Mouse (Mus musculus) kidney, embryonic 16.5 days (tissue): ENCODE data around the gene Mrpl44. TPM values are rescaled to one million over a fixed set of nuclear protein-coding genes. Genes with fewer than 3 reads are reported as not detected.
A peak's percentile ranks its signal among the peaks of the same experiment; 100 is the strongest.

Experiments used
- ATAC-seq: fragments of 200-750 bp; cut with Nextera tagmentation; 2 replicates; pipeline ENCODE4 v1.8.0; 2017; ENCODE audit warnings: moderate TSS enrichment; ENCODE audit not compliant: low FRiP score, low TSS enrichment
- H3K27ac ChIP-seq: fragments of 300-500 bp; sonication (generic); 2 replicates; pipeline ENCODE4 v1.5.1; 2014; ENCODE audit warnings: low read length
- H3K27me3 ChIP-seq: fragments of 300-500 bp; sonication (generic); 2 replicates; pipeline ENCODE4 v1.6.1; 2014; ENCODE audit warnings: low read length, control low read depth, mixed read lengths; ENCODE audit not compliant: insufficient read depth
- H3K36me3 ChIP-seq: fragments of 300-500 bp; sonication (generic); 2 replicates; pipeline ENCODE4 v1.6.1; 2014; ENCODE audit warnings: low read length, control low read depth, mixed read lengths; ENCODE audit not compliant: insufficient read depth
- H3K4me1 ChIP-seq: fragments of 300-500 bp; sonication (generic); 2 replicates; pipeline ENCODE4 v1.6.1; 2014; ENCODE audit warnings: low read length, control low read depth, mixed read lengths; ENCODE audit not compliant: insufficient read depth
- H3K4me2 ChIP-seq: fragments of 300-500 bp; sonication (generic); replicated peaks from 2 replicates; pipeline ENCODE4 v1.6.1; 2014; ENCODE audit warnings: low read depth, low read length
- H3K4me3 ChIP-seq: fragments of 300-500 bp; sonication (generic); 2 replicates; pipeline ENCODE4 v1.5.1; 2014; ENCODE audit warnings: mild to moderate bottlenecking, low read length
- H3K9ac ChIP-seq: fragments of 300-500 bp; sonication (generic); replicated peaks from 2 replicates; pipeline ENCODE4 v1.6.1; 2014; ENCODE audit warnings: low read length
- H3K9me3 ChIP-seq: fragments of 300-500 bp; sonication (generic); 2 replicates; pipeline ENCODE4 v1.6.1; 2016; ENCODE audit warnings: low read length, control low read depth
- WGBS: fragments of 180-500 bp; shearing (Covaris S2); extraction: QIAGEN DNeasy Blood & Tissue Kit; methylation state at CpG from one replicate; pipeline ENCODE4 v1.1.7; 2014; 5-methylcytosine and 5-hydroxymethylcytosine counted together
- polyA plus RNA-seq: library from polyadenylated mRNA; unstranded; fragments of >200 nt; fragmentation: Nextera tagmentation; extraction: Ambion mirVana; gene quantifications from 2 replicates; pipeline ENCODE4 v1.2.1, GENCODE M21; 2015

Mrpl44 gene
- polyA plus RNA-seq, result 63.0 and 66.3 TPM in 2 replicates

DNA sequence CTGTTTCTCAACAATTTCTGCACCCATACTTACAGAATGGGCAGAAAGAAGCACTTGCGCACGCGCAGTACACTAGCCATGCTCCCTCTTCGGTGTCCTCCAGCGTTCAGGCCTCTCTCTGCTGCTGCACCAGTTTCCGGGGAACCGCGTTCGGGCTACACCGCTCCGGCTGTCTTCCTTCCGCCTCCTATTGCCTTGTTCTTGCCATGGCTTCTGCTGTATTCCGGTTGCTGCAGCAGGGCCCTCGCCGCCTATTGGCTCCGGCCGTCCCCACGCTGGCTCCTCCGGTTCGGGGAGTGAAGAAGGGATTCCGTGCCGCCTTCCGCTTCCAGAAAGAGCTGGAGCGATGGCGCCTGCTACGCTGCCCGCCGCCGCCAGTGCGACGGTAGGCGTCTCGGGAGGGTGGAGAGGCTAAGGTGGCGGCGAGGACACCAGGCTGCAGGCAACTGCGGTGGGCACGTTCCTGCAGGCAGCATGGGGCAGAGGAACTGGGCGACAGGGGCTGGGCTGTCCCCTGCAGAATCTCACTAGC, at the start of gene Mrpl44, which contains the start of gene Wdfy1:
TSS of gene Mrpl44 (plus strand) at position 92 of the 532 bp plus-strand sequence.
TSS of gene Wdfy1 (minus strand) at position 217 of the 532 bp plus-strand sequence.
- peak within 1 kb of the TSS; percentile 72 for H3K4me2 ChIP-seq
- ATAC-seq, result peak; percentile 100
- peak within 1 kb of the TSS; percentile 93 for H3K9ac ChIP-seq
- under 1% methylated on average over 38 of the region's 38 CpGs for WGBS
- H3K36me3 ChIP-seq, result peaks cover 24% of the 10 kb centered on the region
- H3K27me3 ChIP-seq, result no peaks in the 10 kb centered on the region
- peak within 1 kb of the TSS; percentile 91 for H3K4me3 ChIP-seq
- H3K4me1 ChIP-seq, result peaks cover 3% of the 10 kb centered on the region; the same call in 1 of the 2 replicates
- H3K27ac ChIP-seq, result peak within 1 kb of the TSS; percentile 85
- no peaks in the 10 kb centered on the region for H3K9me3 ChIP-seq

DNA sequence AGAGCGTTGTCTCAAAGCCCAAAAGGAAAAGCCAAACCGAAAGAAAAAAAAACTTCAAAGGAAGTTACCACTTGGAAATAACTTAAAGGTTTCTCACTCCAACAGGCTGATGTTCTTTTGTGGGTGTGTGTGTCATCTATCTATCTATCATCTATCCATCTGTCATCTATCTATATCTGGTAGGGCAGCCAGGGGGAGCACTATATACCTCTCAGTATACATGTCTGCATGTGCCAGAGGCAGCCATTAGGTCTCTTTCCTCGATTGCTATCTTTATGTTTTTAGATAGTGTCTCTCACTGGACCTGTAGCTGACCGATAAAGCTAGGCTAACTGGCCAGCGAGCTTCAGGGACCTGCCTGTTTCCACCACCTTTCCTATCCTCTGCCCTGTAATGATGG, 41.0 kb upstream of the Mrpl44 start:
- no peak for ATAC-seq
- Histone ChIP-seq H3K27me3 (no peaks in the 10 kb centered on the region), H3K9ac (no peak overlapping the region), H3K9me3 (no peaks in the 10 kb centered on the region), H3K4me3 (no peak overlapping the region), H3K4me1 (no peaks in the 10 kb centered on the region), H3K27ac (no peak overlapping the region), H3K4me2 (no peak overlapping the region), H3K36me3 (peaks cover 3% of the 10 kb centered on the region; the same call in 1 of the 2 replicates)
- 85% methylated on average over 5 of the region's 5 CpGs for WGBS

DNA sequence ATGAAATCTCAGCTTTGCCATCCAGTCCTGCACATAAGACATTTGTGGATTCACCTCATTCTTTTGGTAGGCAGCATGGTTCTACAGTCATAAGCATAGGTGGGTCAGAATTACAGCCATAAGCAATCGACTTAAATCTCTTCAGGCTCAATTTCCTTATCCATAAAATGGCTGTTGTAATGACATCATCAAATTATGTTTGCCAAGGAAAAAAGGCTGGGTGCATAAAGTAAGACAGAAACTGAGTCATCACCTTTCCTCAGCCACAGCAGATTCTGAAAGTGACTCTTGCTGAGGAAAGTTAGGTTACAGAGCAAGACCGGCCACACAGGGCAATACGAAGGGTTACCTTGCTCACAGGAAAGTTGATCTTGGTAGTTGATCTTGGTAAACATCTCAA, 39.4 kb upstream of the Mrpl44 start:
- Histone ChIP-seq H3K9me3 (no peaks in the 10 kb centered on the region), H3K4me3 (no peak overlapping the region), H3K36me3 (peaks cover 3% of the 10 kb centered on the region; the same call in 1 of the 2 replicates), H3K27me3 (no peaks in the 10 kb centered on the region), H3K4me1 (no peaks in the 10 kb centered on the region), H3K9ac (no peak overlapping the region), H3K4me2 (no peak overlapping the region), H3K27ac (no peak overlapping the region)
- no peak for ATAC-seq
- 89% methylated on average over 3 of the region's 3 CpGs for WGBS

GRCm38 (mm10) chr1:79739726-79740125, 36.1 kb upstream of the Mrpl44 start:
- H3K4me3 ChIP-seq, result no peak overlapping the region
- peaks cover 3% of the 10 kb centered on the region; the same call in 1 of the 2 replicates for H3K36me3 ChIP-seq
- H3K4me2 ChIP-seq, result no peak overlapping the region
- ATAC-seq, result no peak
- no peak overlapping the region for H3K9ac ChIP-seq
- 95% methylated on average over 2 of the region's 2 CpGs for WGBS
- no peaks in the 10 kb centered on the region for H3K4me1 ChIP-seq
- H3K27me3 ChIP-seq, result no peaks in the 10 kb centered on the region
- no peaks in the 10 kb centered on the region for H3K9me3 ChIP-seq
- no peak overlapping the region for H3K27ac ChIP-seq

- no peak overlapping the region for H3K27ac ChIP-seq
- no peak overlapping the region for H3K4me3 ChIP-seq
- no peaks in the 10 kb centered on the region for H3K9me3 ChIP-seq
- no peaks in the 10 kb centered on the region for H3K27me3 ChIP-seq
- H3K4me1 ChIP-seq, result no peaks in the 10 kb centered on the region
- no peak overlapping the region for H3K9ac ChIP-seq
- peaks cover 3% of the 10 kb centered on the region; the same call in 1 of the 2 replicates for H3K36me3 ChIP-seq
- 71% methylated on average over 4 of the region's 4 CpGs for whole genome bisulfite sequencing
- ATAC-seq, result no peak; the same call in 1 of the 2 replicates
- H3K4me2 ChIP-seq, result no peak overlapping the region
Measured at GRCm38 (mm10) chr1:79741002-79741401, 34.8 kb upstream of the Mrpl44 start.

DNA sequence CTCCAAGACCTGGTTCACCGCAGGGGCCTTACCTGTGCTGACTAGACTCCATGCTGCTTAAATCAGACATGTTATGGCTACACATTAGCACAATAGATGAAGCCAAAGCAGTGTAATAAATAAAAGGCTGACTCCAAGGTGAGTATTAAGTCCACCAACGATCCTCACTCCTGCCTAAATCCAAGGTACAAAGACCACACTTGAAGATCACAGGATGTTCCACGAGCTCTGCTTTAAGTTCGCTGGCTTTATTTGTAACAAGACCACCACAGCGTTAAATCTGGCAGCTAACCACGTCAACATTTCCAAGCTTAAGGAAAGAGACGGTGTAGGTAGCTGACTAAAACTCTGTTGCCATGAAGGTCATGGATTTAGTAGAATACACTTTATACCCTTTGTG, 32.9 kb upstream of the Mrpl44 start:
- Histone ChIP-seq H3K9ac (no peak overlapping the region), H3K27ac (no peak overlapping the region), H3K9me3 (no peaks in the 10 kb centered on the region), H3K27me3 (no peaks in the 10 kb centered on the region), H3K4me2 (no peak overlapping the region), H3K4me1 (no peaks in the 10 kb centered on the region), H3K4me3 (no peak overlapping the region), H3K36me3 (peaks cover 3% of the 10 kb centered on the region; the same call in 1 of the 2 replicates)
- WGBS, result 84% methylated on average over 7 of the region's 7 CpGs
- 0 out of 2 replicates have a peak, but pooled peaks have one; percentile 27 for ATAC-seq

DNA sequence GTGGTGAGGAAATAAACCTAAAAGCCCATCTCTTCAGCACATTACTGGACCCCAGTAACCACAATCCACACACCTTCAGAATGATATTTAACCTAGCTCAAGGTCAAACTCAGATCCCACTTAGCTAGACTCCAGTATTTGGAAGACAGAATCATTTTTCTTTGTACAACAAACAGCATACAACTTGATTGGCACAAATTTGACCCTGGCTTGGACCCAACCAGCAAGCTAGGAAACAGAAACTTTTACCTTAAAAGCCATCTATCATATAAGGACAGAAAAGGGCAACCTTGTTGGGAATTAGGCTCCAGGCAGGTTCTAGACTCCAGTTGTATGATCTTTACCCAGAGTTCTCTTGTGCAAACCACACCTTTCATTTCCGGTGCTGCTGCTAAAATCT, 32.4 kb upstream of the Mrpl44 start:
- no peaks in the 10 kb centered on the region for H3K9me3 ChIP-seq
- no peaks in the 10 kb centered on the region for H3K36me3 ChIP-seq
- no peak for ATAC-seq
- H3K4me2 ChIP-seq, result no peak overlapping the region
- no peak overlapping the region for H3K27ac ChIP-seq
- H3K4me1 ChIP-seq, result no peaks in the 10 kb centered on the region
- no peak overlapping the region for H3K4me3 ChIP-seq
- 92% methylated on average over 1 of the region's 1 CpGs for WGBS
- no peak overlapping the region for H3K9ac ChIP-seq
- no peaks in the 10 kb centered on the region for H3K27me3 ChIP-seq

DNA sequence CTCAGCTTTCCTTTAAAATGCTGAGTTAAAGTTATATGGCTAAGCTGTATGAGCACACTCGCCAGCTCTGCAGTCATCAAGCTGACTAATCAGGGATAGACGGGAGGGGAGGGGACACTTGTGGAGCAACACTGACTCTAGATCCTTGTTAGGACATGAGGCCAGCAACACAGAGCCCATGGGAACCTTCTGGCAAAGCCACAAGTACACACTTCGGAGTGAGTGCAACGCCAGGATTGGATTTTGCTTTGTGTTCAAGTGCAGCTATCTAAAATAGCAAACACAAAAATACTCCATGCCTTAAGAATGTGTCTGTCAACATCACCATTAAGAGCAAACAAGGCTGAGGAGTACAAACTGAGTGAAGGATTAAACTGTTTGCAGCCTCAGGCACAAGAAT, 29.8 kb upstream of the Mrpl44 start:
- H3K4me3 ChIP-seq, result no peak overlapping the region
- WGBS, result 88% methylated on average over 4 of the region's 4 CpGs
- H3K9me3 ChIP-seq, result 0 out of 2 replicates have a peak, but pooled peaks cover 3% of the 10 kb centered on the region
- H3K4me1 ChIP-seq, result no peaks in the 10 kb centered on the region
- H3K4me2 ChIP-seq, result no peak overlapping the region
- no peaks in the 10 kb centered on the region for H3K27me3 ChIP-seq
- H3K27ac ChIP-seq, result no peak overlapping the region
- no peak for ATAC-seq
- H3K9ac ChIP-seq, result no peak overlapping the region
- 0 out of 2 replicates have a peak, but pooled peaks cover 4% of the 10 kb centered on the region for H3K36me3 ChIP-seq

GRCm38 (mm10) chr1:79751186-79751585, 24.6 kb upstream of the Mrpl44 start:
- Histone ChIP-seq H3K4me3 (no peak overlapping the region), H3K9ac (no peak overlapping the region), H3K27me3 (no peaks in the 10 kb centered on the region), H3K4me1 (0 out of 2 replicates have a peak, but pooled peaks cover 3% of the 10 kb centered on the region), H3K9me3 (0 out of 2 replicates have a peak, but pooled peaks cover 3% of the 10 kb centered on the region), H3K36me3 (0 out of 2 replicates have a peak, but pooled peaks cover 6% of the 10 kb centered on the region), H3K4me2 (no peak overlapping the region), H3K27ac (peak overlapping the region; percentile 50; the same call in 1 of the 2 replicates)
- no peak for ATAC-seq
- 77% methylated on average over 5 of the region's 5 CpGs for WGBS

GRCm38 (mm10) chr1:79752015-79752695, 23.7 kb upstream of the Mrpl44 start:
- WGBS, result 76% methylated on average over 7 of the region's 7 CpGs

More at GRCm38 (mm10) chr1:79752015-79752695, 23.7 kb upstream of the Mrpl44 start:
- Histone ChIP-seq H3K9ac (no peak overlapping the region), H3K27ac (peak overlapping the region; percentile 50; the same call in 1 of the 2 replicates), H3K4me1 (0 out of 2 replicates have a peak, but pooled peaks cover 3% of the 10 kb centered on the region), H3K9me3 (0 out of 2 replicates have a peak, but pooled peaks cover 3% of the 10 kb centered on the region), H3K36me3 (0 out of 2 replicates have a peak, but pooled peaks cover 6% of the 10 kb centered on the region), H3K4me2 (no peak overlapping the region), H3K27me3 (no peaks in the 10 kb centered on the region), H3K4me3 (no peak overlapping the region)
- ATAC-seq, result no peak
